Mouse (Mus musculus) MEL (cell line): ENCODE measurements around the gene 9830107B12Rik. TPM values are rescaled to one million over a fixed set of nuclear protein-coding genes. Genes with fewer than 3 reads are reported as not detected.

Experiments used
- DNase-seq: peaks from one replicate; pipeline ENCODE4 v3.0.0; 2011; ENCODE audit warnings: low read depth, low spot score
- H3K27ac ChIP-seq: 2 replicates; pipeline ENCODE4 v1.5.1; 2012; ENCODE audit warnings: low read depth, mild to moderate bottlenecking, control low read depth, low read length, moderate library complexity; ENCODE audit not compliant: control insufficient read depth
- H3K27me3 ChIP-seq, 2 experiments: fragments of 150-350 bp in 1 of 2; sonication (generic) in 1 of 2; 2 replicates each; pipeline ENCODE4 v1.6.1; 2012; ENCODE audit warnings: low read length in 2 of 2, mild to moderate bottlenecking in 2 of 2, improper control_type of control experiment in 1 of 2, moderate library complexity in 1 of 2; ENCODE audit not compliant: insufficient read depth in 2 of 2, control insufficient read depth in 1 of 2
- H3K36me3 ChIP-seq, 2 experiments: 2 replicates each; pipeline ENCODE4 v1.6.1; 2012 to 2014; ENCODE audit warnings: low read length in 2 of 2, improper control_type of control experiment in 1 of 2, inconsistent platforms in 1 of 2, mild to moderate bottlenecking in 1 of 2; ENCODE audit not compliant: insufficient read depth in 2 of 2, control insufficient read depth in 1 of 2
- H3K4me1 ChIP-seq, 2 experiments: fragments of 150-350 bp in 1 of 2; sonication (generic) in 1 of 2; 2 replicates each; pipeline ENCODE4 v1.6.1; 2012; ENCODE audit warnings: low read length in 2 of 2, improper control_type of control experiment in 1 of 2, mild to moderate bottlenecking in 1 of 2; ENCODE audit not compliant: insufficient read depth in 2 of 2, control insufficient read depth in 1 of 2
- H3K4me3 ChIP-seq, 2 experiments: fragments of 150-350 bp in 1 of 2; sonication (generic) in 1 of 2; 2 replicates each; pipeline ENCODE4 v1.5.1; 2012; ENCODE audit warnings: low read depth in 2 of 2, low read length in 2 of 2, mild to moderate bottlenecking in 2 of 2, moderate library complexity in 2 of 2, control low read depth in 1 of 2, improper control_type of control experiment in 1 of 2; ENCODE audit not compliant: control insufficient read depth in 1 of 2, insufficient read depth in 1 of 2
- H3K79me2 ChIP-seq: 2 replicates; pipeline ENCODE4 v1.6.1; 2012; ENCODE audit warnings: mild to moderate bottlenecking, low read length, moderate library complexity; ENCODE audit not compliant: control insufficient read depth, poor library complexity, insufficient read depth
- H3K9ac ChIP-seq: 2 replicates; pipeline ENCODE4 v1.6.1; 2012; ENCODE audit warnings: low read depth, mild to moderate bottlenecking, control low read depth, low read length, moderate library complexity; ENCODE audit not compliant: control insufficient read depth, poor library complexity, severe bottlenecking
- H3K9me3 ChIP-seq: fragments of 150-350 bp; sonication (generic); replicated peaks from 2 replicates; pipeline ENCODE4 v1.6.1; 2012; ENCODE audit warnings: mild to moderate bottlenecking, low read length, improper control_type of control experiment, moderate library complexity; ENCODE audit not compliant: insufficient read depth
- BHLHE40 ChIP-seq: IDR thresholded peaks from 2 replicates; pipeline ENCODE4 v1.6.1; 2012; ENCODE audit warnings: low read depth, mild to moderate bottlenecking, inconsistent platforms, low read length, improper control_type of control experiment, borderline replicate concordance
- CHD2 ChIP-seq: IDR thresholded peaks from 2 replicates; pipeline ENCODE4 v1.6.1; 2011; ENCODE audit warnings: low read length, improper control_type of control experiment
- E2F4 ChIP-seq: IDR thresholded peaks from 2 replicates; pipeline ENCODE4 v1.6.1; 2011; ENCODE audit warnings: low read depth, low read length, improper control_type of control experiment, borderline replicate concordance
- ELF1 ChIP-seq: IDR thresholded peaks from 2 replicates; pipeline ENCODE4 v1.6.1; 2014; ENCODE audit warnings: low read depth, mild to moderate bottlenecking, inconsistent platforms, low read length, improper control_type of control experiment, moderate library complexity
- ETS1 ChIP-seq: IDR thresholded peaks from 2 replicates; pipeline ENCODE4 v1.6.1; 2012; ENCODE audit warnings: low read depth, mild to moderate bottlenecking, inconsistent platforms, low read length, improper control_type of control experiment, moderate library complexity
- GATA1 ChIP-seq: IDR thresholded peaks from 2 replicates; pipeline ENCODE4 v1.6.1; 2011; ENCODE audit warnings: low read depth, low read length, improper control_type of control experiment
- HCFC1 ChIP-seq: IDR thresholded peaks from 2 replicates; pipeline ENCODE4 v1.6.1; 2012; ENCODE audit warnings: low read depth, mild to moderate bottlenecking, inconsistent platforms, low read length, improper control_type of control experiment, moderate library complexity
- MAFK ChIP-seq: IDR thresholded peaks from 2 replicates; pipeline ENCODE4 v1.6.1; 2011; ENCODE audit warnings: low read depth, mild to moderate bottlenecking, low read length, improper control_type of control experiment, borderline replicate concordance
- MAX ChIP-seq: IDR thresholded peaks from 2 replicates; pipeline ENCODE4 v1.6.1; 2011; ENCODE audit warnings: low read length, improper control_type of control experiment
- MAZ ChIP-seq: IDR thresholded peaks from 2 replicates; pipeline ENCODE4 v1.6.1; 2012; ENCODE audit warnings: low read depth, mild to moderate bottlenecking, inconsistent platforms, low read length, improper control_type of control experiment
- MEF2A ChIP-seq: IDR thresholded peaks from 2 replicates; pipeline ENCODE4 v1.6.1; 2014; ENCODE audit warnings: low read depth, mild to moderate bottlenecking, inconsistent platforms, low read length, improper control_type of control experiment; ENCODE audit not compliant: poor library complexity, insufficient replicate concordance, severe bottlenecking; ENCODE audit errors: extremely low read depth
- MXI1 ChIP-seq: IDR thresholded peaks from 2 replicates; pipeline ENCODE4 v1.6.1; 2011; ENCODE audit warnings: mild to moderate bottlenecking, low read depth, low read length, improper control_type of control experiment
- MYB ChIP-seq: IDR thresholded peaks from 2 replicates; pipeline ENCODE4 v1.6.1; 2011; ENCODE audit warnings: mild to moderate bottlenecking, low read depth, low read length, improper control_type of control experiment
- MYC ChIP-seq: IDR thresholded peaks from 2 replicates; pipeline ENCODE4 v1.6.1; 2011; ENCODE audit warnings: low read depth, mild to moderate bottlenecking, low read length, improper control_type of control experiment, moderate library complexity
- NRF1 ChIP-seq: IDR thresholded peaks from 2 replicates; pipeline ENCODE4 v1.6.1; 2014; ENCODE audit warnings: low read depth, mild to moderate bottlenecking, inconsistent platforms, low read length, improper control_type of control experiment, moderate library complexity; ENCODE audit not compliant: poor library complexity, insufficient read depth, severe bottlenecking
- POLR2A ChIP-seq, 2 experiments: IDR thresholded peaks; 2 replicates each; pipeline ENCODE4 v1.6.1; 2011 to 2012; ENCODE audit warnings: low read length in 2 of 2, mild to moderate bottlenecking in 2 of 2, control low read depth in 1 of 2, improper control_type of control experiment in 1 of 2, low read depth in 1 of 2, moderate library complexity in 1 of 2; ENCODE audit not compliant: control insufficient read depth in 1 of 2, insufficient read depth in 1 of 2, poor library complexity in 1 of 2
- POLR2AphosphoS2 ChIP-seq: IDR thresholded peaks from 2 replicates; pipeline ENCODE4 v1.6.1; 2011; ENCODE audit warnings: low read length, improper control_type of control experiment
- POLR2AphosphoS5 ChIP-seq: IDR thresholded peaks from 2 replicates; pipeline ENCODE4 v1.6.1; 2012; ENCODE audit warnings: low read depth, borderline replicate concordance, mild to moderate bottlenecking, inconsistent platforms, low read length, moderate library complexity, mixed read lengths
- RAD21 ChIP-seq: IDR thresholded peaks from 2 replicates; pipeline ENCODE4 v1.6.1; 2011; ENCODE audit warnings: mild to moderate bottlenecking, low read depth, low read length, improper control_type of control experiment
- RCOR1 ChIP-seq: IDR thresholded peaks from 2 replicates; pipeline ENCODE4 v1.6.1; 2012; ENCODE audit warnings: low read depth, mild to moderate bottlenecking, inconsistent platforms, low read length, improper control_type of control experiment
- SIN3A ChIP-seq: IDR thresholded peaks from 2 replicates; pipeline ENCODE4 v1.6.1; 2012; ENCODE audit warnings: low read length, improper control_type of control experiment, inconsistent platforms
- TAL1 ChIP-seq: IDR thresholded peaks from 2 replicates; pipeline ENCODE4 v1.6.1; 2012; ENCODE audit warnings: mild to moderate bottlenecking, inconsistent platforms, low read length, moderate library complexity, mixed read lengths
- UBTF ChIP-seq: IDR thresholded peaks from 2 replicates; pipeline ENCODE4 v1.6.1; 2012; ENCODE audit warnings: low read depth, mild to moderate bottlenecking, inconsistent platforms, low read length, improper control_type of control experiment, moderate library complexity, borderline replicate concordance; ENCODE audit not compliant: insufficient read depth
- USF1 ChIP-seq: IDR thresholded peaks from 2 replicates; pipeline ENCODE4 v1.6.1; 2014; ENCODE audit warnings: low read depth, mild to moderate bottlenecking, inconsistent platforms, low read length, improper control_type of control experiment, moderate library complexity
- USF2 ChIP-seq, 2 experiments: IDR thresholded peaks; 2 replicates each; pipeline ENCODE4 v1.6.1; 2011 to 2012; ENCODE audit warnings: improper control_type of control experiment in 2 of 2, low read length in 2 of 2, borderline replicate concordance in 1 of 2, inconsistent platforms in 1 of 2, low read depth in 1 of 2, mild to moderate bottlenecking in 1 of 2; ENCODE audit not compliant: insufficient read depth in 1 of 2
- ZC3H11A ChIP-seq: IDR thresholded peaks from 2 replicates; pipeline ENCODE4 v1.6.1; 2012; ENCODE audit warnings: low read depth, mild to moderate bottlenecking, inconsistent platforms, low read length, improper control_type of control experiment
- ZKSCAN1 ChIP-seq: IDR thresholded peaks from 2 replicates; pipeline ENCODE4 v1.6.1; 2012; ENCODE audit warnings: low read depth, mild to moderate bottlenecking, inconsistent platforms, low read length, improper control_type of control experiment, moderate library complexity
- ZMIZ1 ChIP-seq: IDR thresholded peaks from 2 replicates; pipeline ENCODE4 v1.6.1; 2012; ENCODE audit warnings: low read depth, mild to moderate bottlenecking, inconsistent platforms, low read length, improper control_type of control experiment, moderate library complexity
- polyA plus RNA-seq, 2 experiments: library from polyadenylated mRNA; stranded (reverse) in 1 of 2; unstranded in 1 of 2; fragments of >175 nt in 1 of 2; fragments of >200 nt in 1 of 2; gene quantifications; 2 replicates each; pipeline versions ENCODE4 v1.2.1 to v1.2.4; 2012; ENCODE audit warnings: low replicate concordance in 2 of 2, low read depth in 1 of 2; ENCODE audit not compliant: insufficient read length in 2 of 2, insufficient read depth in 1 of 2, missing spikeins in 1 of 2
- total RNA-seq: library from RNA; depleted of rRNA; stranded (reverse); fragments of 300-350 nt; gene quantifications from 2 replicates; pipeline ENCODE4 v1.2.3, GENCODE M21; 2012

The 9830107B12Rik gene
- total and polyA plus RNA-seq, 3 experiments, result not detected

GRCm38 (mm10) chr17:48107333-48107732, 38.7 kb downstream of the 9830107B12Rik start:
- Histone ChIP-seq H3K9ac (no peak overlapping the region), H3K4me1 (no peaks in the 10 kb centered on the region; a peak in 1 of 4 replicates), H3K4me3 (no peak overlapping the region), H3K36me3 (no peaks in the 10 kb centered on the region), H3K9me3 (no peaks in the 10 kb centered on the region), H3K27me3 (peaks cover 2% of the 10 kb centered on the region in 2 experiments; a peak in 3 of 4 replicates), H3K27ac (no peak overlapping the region), H3K79me2 (no peaks in the 10 kb centered on the region)
- no peak for DNase-seq
- TF ChIP-seq RCOR1 (no peak), MYB (no peak), GATA1 (no peak), TAL1 (no peak), POLR2AphosphoS5 (no peak), MAFK (no peak), HCFC1 (no peak), RAD21 (no peak)

- Histone ChIP-seq H3K4me1 (no peaks in the 10 kb centered on the region), H3K9me3 (no peaks in the 10 kb centered on the region), H3K4me3 (no peak overlapping the region), H3K27ac (no peak overlapping the region), H3K9ac (no peak overlapping the region), H3K79me2 (no peaks in the 10 kb centered on the region), H3K36me3 (no peaks in the 10 kb centered on the region), H3K27me3 (peaks cover 2% of the 10 kb centered on the region in 2 experiments; a peak in 3 of 4 replicates)
- peak; percentile 84 for DNase-seq
- TF ChIP-seq CHD2, result no peak
- no peak for TF ChIP-seq POLR2AphosphoS2
- no peak for TF ChIP-seq HCFC1
- no peak for TF ChIP-seq GATA1
- no peak for TF ChIP-seq USF1
- TF ChIP-seq E2F4, result peak; percentile 89
- TF ChIP-seq MAZ, result no peak
- no peak for TF ChIP-seq ZMIZ1
- TF ChIP-seq BHLHE40, result no peak
- TF ChIP-seq SIN3A, result no peak
- TF ChIP-seq ELF1, result no peak
- TF ChIP-seq UBTF, result no peak
- TF ChIP-seq MAFK, result no peak
- TF ChIP-seq MXI1, result no peak
- TF ChIP-seq RAD21, result peak; percentile 68
- no peak for TF ChIP-seq ETS1
- TF ChIP-seq ZKSCAN1, result no peak
- TF ChIP-seq MEF2A, result no peak
- no peak for TF ChIP-seq MYB
- TF ChIP-seq ZC3H11A, result peak; percentile 72
- TF ChIP-seq RCOR1, result no peak
- no peak for TF ChIP-seq POLR2A (IDR thresholded peaks at IDR 0.05; ENCODE audit: control insufficient read depth in 1 of 2, insufficient read depth in 1 of 2, low read depth in 1 of 2, low read length in 2 of 2, poor library complexity in 1 of 2)
- TF ChIP-seq MAX, result 0 out of 2 replicates have a peak, but pooled peaks have one; percentile 3
- TF ChIP-seq NRF1, result no peak
- no peak for TF ChIP-seq USF2 (IDR thresholded peaks at IDR 0.05; ENCODE audit: borderline replicate concordance in 1 of 2, insufficient read depth in 1 of 2, low read depth in 1 of 2, low read length in 2 of 2)
- no peak for TF ChIP-seq MYC
These were observed 45.3 kb downstream of the 9830107B12Rik start for GRCm38 (mm10) chr17:48100441-48101417.
